Mouse (Mus musculus): ENCODE measurements around the gene Ccdc92. TPM values are rescaled to one million over a fixed set of nuclear protein-coding genes. Genes with fewer than 3 reads are reported as not detected.

The Ccdc92 gene
- polyA plus RNA-seq, 1 experiment from 2014 or later = 0.47 TPM

DNA sequence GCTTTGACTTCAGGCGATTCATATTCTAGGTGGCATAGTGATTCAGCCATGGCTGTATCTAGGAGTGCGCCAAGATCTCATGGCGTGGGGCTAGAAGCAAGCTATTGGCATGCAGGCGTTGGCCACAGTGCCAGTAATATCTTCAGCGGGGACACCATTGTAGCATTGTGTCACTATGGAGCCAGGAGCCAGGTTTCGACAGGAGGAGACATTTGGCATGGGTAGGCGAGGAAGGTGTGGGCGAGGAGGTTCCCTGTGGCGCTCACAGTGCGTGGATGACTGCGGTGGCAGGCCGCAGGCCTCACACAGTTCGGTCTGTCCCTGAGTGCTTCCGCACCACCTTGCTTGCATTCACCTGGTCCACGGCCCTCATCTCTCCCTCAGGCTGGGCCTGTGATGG is 27.0 kb downstream of the Ccdc92 start:
- Histone ChIP-seq H3K27ac (replicated peaks) (no peak overlapping the region), H3K4me1 (replicated peaks) (no peaks in the 10 kb centered on the region), H3K36me3 (replicated peaks) (no peaks in the 10 kb centered on the region), H3K27me3 (no peaks in the 10 kb centered on the region), H3K9ac (no peak overlapping the region), H3K4me3 (replicated peaks) (no peak overlapping the region), H3K9me3 (replicated peaks) (no peaks in the 10 kb centered on the region), H3K4me2 (no peak overlapping the region)
- ATAC-seq (ENCODE audit: insufficient read depth) = no peak
- whole genome bisulfite sequencing (ENCODE audit: insufficient replicate concordance) = 75% methylated on average over 15 of the region's 15 CpGs

DNA sequence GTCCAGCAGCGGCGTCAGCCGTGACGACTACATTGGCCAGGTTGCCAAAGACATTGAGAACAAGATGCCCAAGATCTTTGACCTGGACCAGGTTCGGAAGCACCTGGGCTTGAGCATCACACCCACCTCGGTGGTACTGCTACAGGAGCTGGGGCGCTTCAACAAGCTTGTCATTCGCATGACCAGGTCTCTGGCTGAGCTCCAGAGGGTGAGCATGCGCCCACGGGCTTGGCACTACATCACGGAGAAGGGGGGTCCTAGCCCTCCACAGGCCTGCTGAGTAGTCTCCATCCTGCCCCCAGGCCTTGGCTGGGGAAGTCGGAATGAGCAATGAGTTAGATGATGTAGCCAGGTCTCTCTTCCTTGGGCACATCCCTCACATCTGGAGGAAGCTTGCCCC is 31.9 kb downstream of the Ccdc92 start:
- Histone ChIP-seq H3K9me3 (replicated peaks) (no peaks in the 10 kb centered on the region), H3K27me3 (no peaks in the 10 kb centered on the region), H3K4me1 (replicated peaks) (no peaks in the 10 kb centered on the region), H3K9ac (no peak overlapping the region), H3K4me3 (replicated peaks) (no peak overlapping the region), H3K36me3 (replicated peaks) (no peaks in the 10 kb centered on the region), H3K27ac (replicated peaks) (no peak overlapping the region), H3K4me2 (no peak overlapping the region)
- no peak for ATAC-seq (ENCODE audit: insufficient read depth)
- WGBS (ENCODE audit: insufficient replicate concordance) = 71% methylated on average over 12 of the region's 12 CpGs

DNA sequence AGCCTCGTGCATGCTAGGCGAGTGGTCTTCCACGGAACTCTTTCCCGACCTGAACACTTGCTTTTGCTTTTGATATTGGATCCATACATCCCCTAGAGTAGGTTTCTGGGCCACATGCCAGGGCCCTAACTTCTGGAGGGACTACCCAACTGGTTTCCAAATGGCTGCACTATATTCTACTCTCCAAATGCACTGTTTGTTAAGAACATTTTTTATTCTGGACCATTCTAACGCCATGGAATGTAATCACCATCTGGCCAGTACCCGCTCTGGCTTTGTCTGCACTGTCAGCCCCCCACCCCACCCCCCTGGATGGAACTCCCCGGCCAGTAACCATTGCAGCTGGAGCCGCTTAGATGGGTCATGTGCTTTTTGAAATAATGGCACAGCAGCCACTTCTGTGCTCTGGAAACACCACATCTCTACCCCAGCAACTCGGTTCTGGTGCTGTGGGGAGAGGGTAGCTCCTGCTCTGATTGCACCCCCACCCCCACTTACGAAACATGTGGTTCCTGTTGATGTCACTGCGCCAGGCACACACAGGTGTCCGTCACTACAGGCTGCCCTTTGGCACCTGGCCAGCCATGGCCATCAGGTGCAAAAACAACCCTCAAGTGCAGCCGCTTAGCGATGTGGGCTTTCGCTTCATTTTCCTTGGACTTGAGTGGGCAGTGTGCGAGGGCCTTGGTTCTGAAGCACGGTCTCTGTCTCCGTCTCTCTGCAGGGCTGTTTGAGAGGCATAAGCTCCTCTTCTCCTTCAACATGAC is 39.9 kb downstream of the Ccdc92 start:
- H3K4me2 ChIP-seq = no peak overlapping the region
- 66% methylated on average over 18 of the region's 18 CpGs for WGBS (ENCODE audit: insufficient replicate concordance)
- no peak overlapping the region for H3K4me3 ChIP-seq (replicated peaks)
- no peaks in the 10 kb centered on the region for H3K4me1 ChIP-seq (replicated peaks)
- H3K9me3 ChIP-seq (replicated peaks) = no peaks in the 10 kb centered on the region
- H3K27me3 ChIP-seq = no peaks in the 10 kb centered on the region
- no peaks in the 10 kb centered on the region for H3K36me3 ChIP-seq (replicated peaks)
- no peak for ATAC-seq (ENCODE audit: insufficient read depth)
- no peak overlapping the region for H3K27ac ChIP-seq (replicated peaks)
- no peak overlapping the region for H3K9ac ChIP-seq

DNA sequence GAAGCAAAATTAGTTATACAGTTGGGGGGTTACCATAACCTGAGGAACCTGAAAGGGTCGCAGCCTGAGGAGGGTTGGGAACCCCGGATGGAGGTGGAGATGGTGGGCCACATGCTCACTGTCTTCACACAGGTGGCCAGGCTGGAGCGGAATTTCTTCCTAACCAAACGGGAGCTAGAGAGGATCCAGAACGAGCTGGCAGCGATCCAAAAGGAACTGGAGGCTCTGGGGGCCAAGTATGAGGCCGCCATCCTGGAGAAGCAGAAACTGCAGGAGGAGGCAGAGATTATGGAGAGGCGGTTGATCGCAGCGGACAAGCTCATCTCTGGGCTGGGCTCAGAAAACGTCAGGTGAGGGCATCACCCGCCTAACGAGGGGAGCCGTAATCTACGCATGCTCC is 45.2 kb downstream of the Ccdc92 start:
- WGBS (ENCODE audit: insufficient replicate concordance) = 71% methylated on average over 15 of the region's 15 CpGs
- H3K27ac ChIP-seq (replicated peaks) = no peak overlapping the region
- H3K4me2 ChIP-seq = no peak overlapping the region
- H3K9ac ChIP-seq = no peak overlapping the region
- no peaks in the 10 kb centered on the region for H3K4me1 ChIP-seq (replicated peaks)
- no peak overlapping the region for H3K4me3 ChIP-seq (replicated peaks)
- H3K9me3 ChIP-seq (replicated peaks) = no peaks in the 10 kb centered on the region
- no peaks in the 10 kb centered on the region for H3K36me3 ChIP-seq (replicated peaks)
- H3K27me3 ChIP-seq = no peaks in the 10 kb centered on the region
- ATAC-seq (ENCODE audit: insufficient read depth) = no peak

GRCm38 (mm10) chr5:124814797-124815196 is 47.4 kb downstream of the Ccdc92 start:
- H3K36me3 ChIP-seq (replicated peaks) = no peaks in the 10 kb centered on the region
- H3K27ac ChIP-seq (replicated peaks) = no peak overlapping the region
- H3K4me3 ChIP-seq (replicated peaks) = no peak overlapping the region
- H3K4me2 ChIP-seq = no peak overlapping the region
- WGBS (ENCODE audit: insufficient replicate concordance) = 36% methylated on average over 5 of the region's 5 CpGs
- no peaks in the 10 kb centered on the region for H3K4me1 ChIP-seq (replicated peaks)
- H3K9me3 ChIP-seq (replicated peaks) = no peaks in the 10 kb centered on the region
- H3K27me3 ChIP-seq = no peaks in the 10 kb centered on the region
- ATAC-seq (ENCODE audit: insufficient read depth) = no peak
- no peak overlapping the region for H3K9ac ChIP-seq

DNA sequence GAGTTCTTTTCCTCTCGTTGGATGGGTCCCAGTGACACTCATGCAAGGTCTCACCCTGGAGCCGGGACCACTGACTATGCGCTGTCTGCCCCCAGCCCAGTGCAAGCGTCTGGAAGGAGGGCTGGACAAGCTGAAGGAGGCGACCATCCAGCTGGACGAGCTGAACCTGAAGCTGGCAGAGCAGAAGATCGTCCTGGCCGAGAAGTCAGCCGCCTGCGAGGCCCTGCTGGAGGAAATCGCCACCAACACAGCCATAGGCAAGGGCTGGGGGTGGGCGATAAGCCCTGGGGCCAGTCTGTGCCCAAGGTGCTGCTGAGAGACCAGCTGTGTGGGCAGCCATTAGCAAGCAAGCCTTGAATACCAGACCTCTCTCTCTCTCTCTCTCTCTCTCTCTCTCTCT is 49.8 kb downstream of the Ccdc92 start:
- H3K9me3 ChIP-seq (replicated peaks) = no peaks in the 10 kb centered on the region
- no peaks in the 10 kb centered on the region for H3K4me1 ChIP-seq (replicated peaks)
- no peak overlapping the region for H3K4me2 ChIP-seq
- WGBS (ENCODE audit: insufficient replicate concordance) = 60% methylated on average over 12 of the region's 12 CpGs
- no peaks in the 10 kb centered on the region for H3K27me3 ChIP-seq
- H3K4me3 ChIP-seq (replicated peaks) = no peak overlapping the region
- H3K9ac ChIP-seq = no peak overlapping the region
- no peak for ATAC-seq (ENCODE audit: insufficient read depth)
- no peaks in the 10 kb centered on the region for H3K36me3 ChIP-seq (replicated peaks)
- no peak overlapping the region for H3K27ac ChIP-seq (replicated peaks)

GRCm38 (mm10) chr5:124809708-124810366 is 52.4 kb downstream of the Ccdc92 start:
- H3K27ac ChIP-seq (replicated peaks) = no peak overlapping the region
- H3K4me2 ChIP-seq = no peak overlapping the region
- no peaks in the 10 kb centered on the region for H3K36me3 ChIP-seq (replicated peaks)
- no peaks in the 10 kb centered on the region for H3K4me1 ChIP-seq (replicated peaks)
- H3K4me3 ChIP-seq (replicated peaks) = no peak overlapping the region
- H3K27me3 ChIP-seq = no peaks in the 10 kb centered on the region
- 61% methylated on average over 4 of the region's 4 CpGs for whole genome bisulfite sequencing (ENCODE audit: insufficient replicate concordance)
- H3K9me3 ChIP-seq (replicated peaks) = no peaks in the 10 kb centered on the region
- ATAC-seq (ENCODE audit: insufficient read depth) = no peak
- no peak overlapping the region for H3K9ac ChIP-seq

GRCm38 (mm10) chr5:124792112-124792511 is 70.1 kb downstream of the Ccdc92 start:
- WGBS (ENCODE audit: insufficient replicate concordance) = 68% methylated on average over 7 of the region's 7 CpGs
- no peak for ATAC-seq (ENCODE audit: insufficient read depth)

DNA sequence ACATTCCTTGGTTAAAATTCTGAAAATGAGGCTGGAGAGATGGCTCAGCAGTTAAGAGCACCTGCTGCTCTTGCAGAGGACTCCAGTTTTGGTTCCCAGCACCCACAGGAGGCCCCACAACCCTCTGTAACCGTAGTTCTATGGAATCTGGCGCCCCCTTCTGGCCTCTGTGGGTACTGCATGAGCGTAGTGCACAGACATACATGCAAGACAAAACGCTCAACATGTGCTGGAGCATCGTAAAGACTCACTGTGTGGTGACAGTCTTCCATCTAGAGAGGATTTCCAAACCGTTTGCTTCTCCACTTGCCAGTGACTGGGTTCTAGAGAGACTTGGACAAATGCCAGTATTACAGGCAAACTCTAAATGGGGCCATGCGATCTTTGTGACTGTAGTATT is 76.6 kb downstream of the Ccdc92 start:
- no peak overlapping the region for H3K4me3 ChIP-seq (replicated peaks)
- H3K4me2 ChIP-seq = no peak overlapping the region
- ATAC-seq (ENCODE audit: insufficient read depth) = no peak
- H3K27ac ChIP-seq (replicated peaks) = no peak overlapping the region
- no peaks in the 10 kb centered on the region for H3K36me3 ChIP-seq (replicated peaks)
- no peaks in the 10 kb centered on the region; the same call in 1 of the 2 replicates for H3K9me3 ChIP-seq (replicated peaks)
- WGBS (ENCODE audit: insufficient replicate concordance) = 65% methylated on average over 7 of the region's 7 CpGs
- H3K4me1 ChIP-seq (replicated peaks) = no peaks in the 10 kb centered on the region
- no peak overlapping the region for H3K9ac ChIP-seq
- H3K27me3 ChIP-seq = no peaks in the 10 kb centered on the region

More at GRCm38 (mm10) chr5:124792112-124792511, 70.1 kb downstream of the Ccdc92 start:
- Histone ChIP-seq H3K36me3 (replicated peaks) (no peaks in the 10 kb centered on the region), H3K27me3 (no peaks in the 10 kb centered on the region), H3K27ac (replicated peaks) (no peak overlapping the region), H3K4me1 (replicated peaks) (no peaks in the 10 kb centered on the region), H3K9me3 (replicated peaks) (no peaks in the 10 kb centered on the region), H3K4me3 (replicated peaks) (no peak overlapping the region), H3K9ac (no peak overlapping the region), H3K4me2 (no peak overlapping the region)
